Mouse (Mus musculus) kidney, embryonic 15.5 days (tissue): ENCODE data around the gene Vwa3b. TPM values are rescaled to one million over a fixed set of nuclear protein-coding genes. Genes with fewer than 3 reads are reported as not detected.

Experiments used
- ATAC-seq: fragments of 200-750 bp; cut with Nextera tagmentation; replicated peaks from 2 replicates; pipeline ENCODE4 v1.8.0; 2017; ENCODE audit warnings: moderate TSS enrichment; ENCODE audit not compliant: low FRiP score
- H3K27ac ChIP-seq: fragments of 300-500 bp; sonication (generic); 2 replicates; pipeline ENCODE4 v1.5.1; 2015; ENCODE audit warnings: mild to moderate bottlenecking, inconsistent platforms
- H3K27me3 ChIP-seq: fragments of 300-500 bp; sonication (generic); 2 replicates; pipeline ENCODE4 v1.6.1; 2015; ENCODE audit warnings: inconsistent platforms
- H3K36me3 ChIP-seq: fragments of 300-500 bp; sonication (generic); 2 replicates; pipeline ENCODE4 v1.6.1; 2015; ENCODE audit warnings: inconsistent platforms
- H3K4me1 ChIP-seq: fragments of 300-500 bp; sonication (generic); 2 replicates; pipeline ENCODE4 v1.6.1; 2015; ENCODE audit warnings: inconsistent platforms
- H3K4me2 ChIP-seq: fragments of 300-500 bp; sonication (generic); 2 replicates; pipeline ENCODE4 v1.6.1; 2015; ENCODE audit warnings: moderate library complexity, mild to moderate bottlenecking, inconsistent platforms
- H3K4me3 ChIP-seq: fragments of 300-500 bp; sonication (generic); replicated peaks from 2 replicates; pipeline ENCODE4 v1.5.1; 2015; ENCODE audit warnings: mild to moderate bottlenecking, inconsistent platforms
- H3K9ac ChIP-seq: fragments of 300-500 bp; sonication (generic); 2 replicates; pipeline ENCODE4 v1.6.1; 2015; ENCODE audit warnings: mild to moderate bottlenecking, inconsistent platforms
- H3K9me3 ChIP-seq: fragments of 300-500 bp; sonication (generic); replicated peaks from 2 replicates; pipeline ENCODE4 v1.6.1; 2016; ENCODE audit warnings: inconsistent platforms
- WGBS: fragments of 180-500 bp; shearing (Covaris S2); methylation state at CpG from one replicate; pipeline ENCODE4 v1.1.7; 2015; ENCODE audit warnings: mixed read lengths; 5-methylcytosine and 5-hydroxymethylcytosine counted together
- polyA plus RNA-seq: library from polyadenylated mRNA; unstranded; fragments of >200 nt; fragmentation: Nextera tagmentation; extraction: Ambion mirVana; gene quantifications from 2 replicates; pipeline ENCODE4 v1.2.1, GENCODE M21; 2015

Vwa3b gene
- polyA plus RNA-seq, 1 experiment from 2014 or later = not detected

GRCm38 (mm10) chr1:37019017-37019416 is 7.4 kb upstream of the Vwa3b start:
- no peaks in the 10 kb centered on the region for H3K9me3 ChIP-seq
- H3K4me1 ChIP-seq = no peaks in the 10 kb centered on the region
- no peak overlapping the region for H3K27ac ChIP-seq
- H3K36me3 ChIP-seq = no peaks in the 10 kb centered on the region
- H3K27me3 ChIP-seq = no peaks in the 10 kb centered on the region
- no peak overlapping the region for H3K9ac ChIP-seq
- H3K4me3 ChIP-seq = no peak overlapping the region
- WGBS = 90% methylated on average over 6 of the region's 6 CpGs
- no peak for ATAC-seq
- no peak overlapping the region for H3K4me2 ChIP-seq

DNA sequence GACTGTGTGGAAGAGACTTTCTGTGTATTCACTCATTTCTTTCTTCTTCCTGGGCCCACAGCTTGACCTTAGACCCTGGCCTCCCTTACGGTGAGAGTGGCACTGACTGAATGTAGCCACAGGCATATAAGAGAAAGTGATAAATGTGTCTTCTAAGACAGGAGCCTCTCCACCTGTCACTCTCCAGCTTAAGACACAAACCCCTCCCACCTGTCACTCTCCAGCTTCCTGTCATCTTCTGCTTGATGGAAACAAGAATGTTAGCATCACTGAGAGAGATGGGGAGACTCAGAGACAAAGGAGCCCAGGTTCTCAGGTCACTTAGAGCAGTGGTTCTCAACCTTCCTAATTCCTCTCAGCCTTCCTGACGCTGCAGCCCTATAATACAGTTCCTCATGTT is 3.7 kb upstream of the Vwa3b start:
- Histone ChIP-seq H3K27ac (no peak overlapping the region), H3K9me3 (no peaks in the 10 kb centered on the region), H3K9ac (no peak overlapping the region), H3K4me3 (no peak overlapping the region), H3K4me2 (no peak overlapping the region), H3K4me1 (no peaks in the 10 kb centered on the region), H3K36me3 (no peaks in the 10 kb centered on the region), H3K27me3 (no peaks in the 10 kb centered on the region)
- WGBS = 56% methylated on average over 2 of the region's 2 CpGs
- ATAC-seq = no peak

GRCm38 (mm10) chr1:37024736-37025135 is 1.7 kb upstream of the Vwa3b start:
- H3K9ac ChIP-seq = no peak overlapping the region

GRCm38 (mm10) chr1:37025376-37025775 is 1.0 kb upstream of the Vwa3b start:
- ATAC-seq = no peak

More at GRCm38 (mm10) chr1:37024736-37025135, 1.7 kb upstream of the Vwa3b start:
- no peaks in the 10 kb centered on the region for H3K27me3 ChIP-seq
- H3K4me1 ChIP-seq = peaks cover 11% of the 10 kb centered on the region
- no peak for ATAC-seq
- H3K9me3 ChIP-seq = no peaks in the 10 kb centered on the region
- no peak overlapping the region for H3K4me3 ChIP-seq
- WGBS = 88% methylated on average over 7 of the region's 7 CpGs
- no peak overlapping the region for H3K27ac ChIP-seq
- H3K4me2 ChIP-seq = no peak overlapping the region
- H3K36me3 ChIP-seq = no peaks in the 10 kb centered on the region

DNA sequence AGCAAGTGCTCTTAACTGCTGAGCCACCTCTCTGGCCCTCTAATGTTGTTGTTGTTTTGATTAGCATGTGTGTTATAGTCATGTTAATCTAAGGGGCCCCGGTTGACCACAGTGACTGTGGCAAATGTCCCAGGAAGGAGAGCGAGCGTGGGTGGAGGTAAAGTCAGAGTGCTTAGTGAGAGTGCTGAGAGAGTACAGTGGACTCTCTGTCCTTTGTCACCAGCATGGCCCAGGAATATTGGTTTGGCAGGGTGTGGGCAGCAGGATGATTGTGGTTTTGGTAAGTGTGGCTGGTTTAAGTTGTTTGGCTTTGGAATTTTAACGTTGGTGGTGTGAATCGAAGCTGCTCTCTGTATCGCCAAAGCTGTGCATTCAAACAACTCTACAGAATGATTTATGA is 470 bp downstream of the Vwa3b start:
- Histone ChIP-seq H3K9me3 (no peaks in the 10 kb centered on the region), H3K36me3 (no peaks in the 10 kb centered on the region), H3K9ac (no peak overlapping the region), H3K27me3 (no peaks in the 10 kb centered on the region), H3K4me1 (peaks cover 14% of the 10 kb centered on the region), H3K4me3 (no peak overlapping the region), H3K4me2 (no peak overlapping the region), H3K27ac (no peak overlapping the region)
- WGBS = 57% methylated on average over 6 of the region's 6 CpGs
- no peak for ATAC-seq

More at GRCm38 (mm10) chr1:37025376-37025775, 1.0 kb upstream of the Vwa3b start:
- no peak overlapping the region for H3K4me3 ChIP-seq
- H3K4me2 ChIP-seq = no peak overlapping the region
- H3K27me3 ChIP-seq = no peaks in the 10 kb centered on the region
- WGBS = 85% methylated on average over 1 of the region's 1 CpGs
- no peak overlapping the region for H3K9ac ChIP-seq
- peaks cover 14% of the 10 kb centered on the region for H3K4me1 ChIP-seq
- H3K27ac ChIP-seq = no peak overlapping the region
- no peaks in the 10 kb centered on the region for H3K9me3 ChIP-seq
- no peaks in the 10 kb centered on the region for H3K36me3 ChIP-seq

- no peaks in the 10 kb centered on the region for H3K36me3 ChIP-seq
- H3K27me3 ChIP-seq = no peaks in the 10 kb centered on the region
- H3K4me2 ChIP-seq = peak overlapping the region; percentile 81
- no peak overlapping the region for H3K9ac ChIP-seq
- H3K27ac ChIP-seq = no peak overlapping the region
- peak; percentile 5; the same call in 1 of the 2 replicates for ATAC-seq
- H3K4me3 ChIP-seq = peak overlapping the region; percentile 50
- peaks cover 14% of the 10 kb centered on the region for H3K4me1 ChIP-seq
- no peaks in the 10 kb centered on the region for H3K9me3 ChIP-seq
- WGBS = 8% methylated on average over 18 of the region's 18 CpGs
Measured at GRCm38 (mm10) chr1:37028439-37029153, 2.2 kb downstream of the Vwa3b start.

GRCm38 (mm10) chr1:37029154-37029907 is 2.9 kb downstream of the Vwa3b start:
- H3K4me3 ChIP-seq = peak overlapping the region; percentile 50
- H3K27ac ChIP-seq = peak overlapping the region; percentile 19; the same call in 1 of the 2 replicates
- peak overlapping the region; percentile 81 for H3K4me2 ChIP-seq
- ATAC-seq = peak; percentile 94
- 3% methylated on average over 26 of the region's 26 CpGs for WGBS
- no peaks in the 10 kb centered on the region for H3K9me3 ChIP-seq
- peaks cover 14% of the 10 kb centered on the region for H3K4me1 ChIP-seq
- H3K9ac ChIP-seq = no peak overlapping the region
- no peaks in the 10 kb centered on the region for H3K27me3 ChIP-seq
- no peaks in the 10 kb centered on the region for H3K36me3 ChIP-seq

DNA sequence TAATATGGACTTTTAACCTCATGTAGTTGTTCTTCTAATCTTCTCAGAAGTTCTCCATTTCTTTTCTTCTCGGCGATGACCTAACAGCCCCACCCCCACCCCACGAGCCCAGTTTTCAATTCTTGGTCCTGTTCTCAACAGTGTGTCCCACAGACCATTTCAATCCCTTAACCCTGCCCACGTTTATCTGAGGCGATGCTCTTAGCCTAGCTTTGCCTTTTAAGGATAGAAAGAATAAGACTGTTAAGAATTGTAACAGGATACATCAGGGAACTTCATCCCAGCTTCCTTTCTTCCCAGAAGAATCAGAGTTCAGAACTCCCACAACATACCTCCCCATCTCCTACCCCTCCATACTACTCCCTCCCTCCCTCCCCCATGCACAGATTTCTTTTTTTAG is 3.5 kb downstream of the Vwa3b start:
- H3K4me2 ChIP-seq = peak overlapping the region; percentile 81
- H3K36me3 ChIP-seq = no peaks in the 10 kb centered on the region
- H3K4me1 ChIP-seq = peaks cover 14% of the 10 kb centered on the region
- 33% methylated on average over 5 of the region's 5 CpGs for WGBS
- peak; percentile 17; the same call in 1 of the 2 replicates for ATAC-seq
- no peaks in the 10 kb centered on the region for H3K9me3 ChIP-seq
- peak overlapping the region; percentile 50; the same call in 1 of the 2 replicates for H3K4me3 ChIP-seq
- H3K27me3 ChIP-seq = no peaks in the 10 kb centered on the region
- no peak overlapping the region for H3K9ac ChIP-seq
- H3K27ac ChIP-seq = no peak overlapping the region

DNA sequence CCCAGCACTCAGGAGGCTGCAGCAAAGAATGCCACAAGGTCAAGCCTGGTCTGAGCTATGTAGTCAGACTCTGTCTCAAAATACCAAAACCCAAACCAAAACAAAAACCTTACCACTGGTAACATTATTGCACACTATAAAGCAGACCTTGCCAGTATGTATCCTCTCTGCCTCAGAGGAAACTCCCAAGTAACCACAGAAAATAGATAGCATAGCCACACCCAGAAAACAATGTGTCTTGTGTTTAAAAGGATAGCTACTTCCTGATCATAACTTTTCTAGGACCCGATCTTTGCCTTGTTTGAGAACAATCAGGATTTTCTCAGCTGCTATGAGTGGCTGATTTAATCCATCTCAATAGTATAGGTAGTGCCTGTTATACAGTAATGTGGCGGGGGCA is 4.3 kb downstream of the Vwa3b start:
- H3K9ac ChIP-seq = no peak overlapping the region
- H3K4me1 ChIP-seq = peaks cover 14% of the 10 kb centered on the region
- H3K27me3 ChIP-seq = no peaks in the 10 kb centered on the region
- no peak for ATAC-seq
- WGBS = 81% methylated on average over 2 of the region's 2 CpGs
- no peak overlapping the region for H3K4me2 ChIP-seq
- no peak overlapping the region for H3K4me3 ChIP-seq
- H3K9me3 ChIP-seq = no peaks in the 10 kb centered on the region
- H3K27ac ChIP-seq = no peak overlapping the region
- H3K36me3 ChIP-seq = no peaks in the 10 kb centered on the region

DNA sequence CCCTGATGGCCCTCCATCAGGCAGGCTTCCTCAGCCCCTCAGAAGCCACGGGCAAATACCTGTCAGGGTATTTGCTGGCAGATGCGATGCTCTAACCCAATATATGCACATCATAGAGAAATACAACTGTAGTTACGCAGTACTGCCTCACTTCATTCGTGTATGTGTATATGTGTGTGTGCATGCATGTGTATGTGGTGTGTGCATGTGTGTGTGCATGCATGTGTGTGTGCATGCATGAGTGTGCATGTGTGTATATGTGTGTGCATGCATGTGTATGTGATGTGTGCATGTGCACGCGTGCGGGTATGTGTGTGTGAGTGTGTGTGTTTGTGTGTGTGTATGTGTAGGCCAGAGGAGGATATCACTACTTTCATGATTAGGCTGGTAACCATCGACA is 9.5 kb downstream of the Vwa3b start:
- Histone ChIP-seq H3K9me3 (no peaks in the 10 kb centered on the region), H3K4me1 (no peaks in the 10 kb centered on the region), H3K9ac (no peak overlapping the region), H3K36me3 (no peaks in the 10 kb centered on the region), H3K4me2 (no peak overlapping the region), H3K27me3 (no peaks in the 10 kb centered on the region), H3K27ac (no peak overlapping the region), H3K4me3 (no peak overlapping the region)
- ATAC-seq = no peak
- WGBS = 87% methylated on average over 8 of the region's 8 CpGs

DNA sequence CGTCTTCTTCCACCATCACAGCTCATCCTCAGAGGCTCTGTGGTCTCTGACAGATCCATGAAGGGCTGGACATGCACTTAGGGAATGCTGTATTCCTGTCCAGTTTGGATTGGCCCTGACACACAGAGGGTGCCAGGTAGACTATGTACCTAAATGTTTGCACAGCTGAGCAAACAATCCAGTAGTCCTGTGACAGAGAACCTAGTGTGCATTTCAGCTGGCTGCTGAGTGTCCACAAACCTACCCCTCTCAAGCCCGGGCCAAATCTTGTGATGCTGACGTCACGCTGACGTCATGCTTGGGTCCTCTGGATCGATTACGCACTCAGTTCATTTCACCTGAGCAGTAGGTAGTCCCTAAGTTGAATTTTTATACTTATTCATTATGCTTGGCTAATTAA is 14.7 kb downstream of the Vwa3b start:
- H3K4me1 ChIP-seq = 0 out of 2 replicates have a peak, but pooled peaks cover 3% of the 10 kb centered on the region
- no peaks in the 10 kb centered on the region for H3K27me3 ChIP-seq
- H3K36me3 ChIP-seq = no peaks in the 10 kb centered on the region
- ATAC-seq = no peak
- no peak overlapping the region for H3K27ac ChIP-seq
- H3K9ac ChIP-seq = no peak overlapping the region
- no peaks in the 10 kb centered on the region for H3K9me3 ChIP-seq
- no peak overlapping the region for H3K4me3 ChIP-seq
- no peak overlapping the region for H3K4me2 ChIP-seq
- 87% methylated on average over 7 of the region's 7 CpGs for WGBS

- WGBS = 85% methylated on average over 5 of the region's 5 CpGs
- Histone ChIP-seq H3K27me3 (no peaks in the 10 kb centered on the region), H3K36me3 (no peaks in the 10 kb centered on the region), H3K9ac (no peak overlapping the region), H3K4me3 (no peak overlapping the region), H3K9me3 (no peaks in the 10 kb centered on the region), H3K4me2 (no peak overlapping the region), H3K27ac (no peak overlapping the region), H3K4me1 (0 out of 2 replicates have a peak, but pooled peaks cover 3% of the 10 kb centered on the region)
- ATAC-seq = no peak
Measured at GRCm38 (mm10) chr1:37041856-37042255, 15.5 kb downstream of the Vwa3b start.
